Mouse (Mus musculus): ENCODE data around the gene Ccdc81. TPM values are rescaled to one million over a fixed set of nuclear protein-coding genes. Genes with fewer than 3 reads are reported as not detected.

The Ccdc81 gene
- total RNA-seq, 2 experiments from 2014 or later, result 0.84 to 0.91 TPM

- DNase-seq (ENCODE audit: low spot score in 2 of 2), result no peak
Observed at GRCm38 (mm10) chr7:89867221-89867620, 36.2 kb downstream of the Ccdc81 start.

GRCm38 (mm10) chr7:89864769-89865168, 38.7 kb downstream of the Ccdc81 start:
- DNase-seq (ENCODE audit: low spot score in 2 of 2), result no peak

- no peak for DNase-seq (ENCODE audit: low spot score in 2 of 2)
Observed at GRCm38 (mm10) chr7:89856440-89857217, 46.8 kb downstream of the Ccdc81 start.

GRCm38 (mm10) chr7:89855196-89855595, 48.2 kb downstream of the Ccdc81 start:
- DNase-seq (ENCODE audit: low spot score in 2 of 2), result no peak

GRCm38 (mm10) chr7:89853131-89853530, 50.3 kb downstream of the Ccdc81 start:
- DNase-seq (ENCODE audit: low spot score in 2 of 2), result no peak

GRCm38 (mm10) chr7:89852158-89853095, 51.0 kb downstream of the Ccdc81 start:
- DNase-seq (ENCODE audit: low spot score in 2 of 2), result no peak

GRCm38 (mm10) chr7:89850510-89850909, 52.9 kb downstream of the Ccdc81 start:
- DNase-seq (ENCODE audit: low spot score in 2 of 2), result no peak

GRCm38 (mm10) chr7:89845669-89846068, 57.8 kb downstream of the Ccdc81 start:
- peak in 1 of 2 experiments; percentile 30 for DNase-seq (ENCODE audit: low spot score in 2 of 2)

- peak in 1 of 2 experiments; percentile 25 for DNase-seq (ENCODE audit: low spot score in 2 of 2)
Observed at GRCm38 (mm10) chr7:89843533-89843932, 59.9 kb downstream of the Ccdc81 start.

GRCm38 (mm10) chr7:89843121-89843520, 60.3 kb downstream of the Ccdc81 start:
- DNase-seq (ENCODE audit: low spot score in 2 of 2), result no peak

GRCm38 (mm10) chr7:89842404-89842715, 61.1 kb downstream of the Ccdc81 start:
- no peak for DNase-seq (ENCODE audit: low spot score in 2 of 2)

GRCm38 (mm10) chr7:89841670-89842403, 61.6 kb downstream of the Ccdc81 start:
- peak; percentile 82 to 97 for DNase-seq (ENCODE audit: low spot score in 2 of 2)

- DNase-seq (ENCODE audit: low spot score in 2 of 2), result no peak
Observed at GRCm38 (mm10) chr7:89839721-89840120, 63.7 kb downstream of the Ccdc81 start.

GRCm38 (mm10) chr7:89837841-89838240, 65.6 kb downstream of the Ccdc81 start:
- DNase-seq (ENCODE audit: low spot score in 2 of 2), result no peak

- DNase-seq (ENCODE audit: low spot score in 2 of 2), result no peak
Observed at GRCm38 (mm10) chr7:89836676-89837075, 66.8 kb downstream of the Ccdc81 start.

GRCm38 (mm10) chr7:89835566-89835965, 67.9 kb downstream of the Ccdc81 start:
- DNase-seq (ENCODE audit: low spot score in 2 of 2), result no peak

GRCm38 (mm10) chr7:89833521-89833920, 69.9 kb downstream of the Ccdc81 start:
- DNase-seq (ENCODE audit: low spot score in 2 of 2), result no peak

- DNase-seq (ENCODE audit: low spot score in 2 of 2), result peak in 1 of 2 experiments; percentile 26
Observed at GRCm38 (mm10) chr7:89829201-89829600, 74.2 kb downstream of the Ccdc81 start.

- DNase-seq (ENCODE audit: low spot score in 2 of 2), result no peak
Observed at GRCm38 (mm10) chr7:89828436-89829065, 74.9 kb downstream of the Ccdc81 start.

Measured in layer of hippocampus, adult 18-20 months (tissue).